Mouse (Mus musculus) hindbrain, embryonic 15.5 days (tissue): ENCODE data around the gene Mfsd14a. TPM values are rescaled to one million over a fixed set of nuclear protein-coding genes. Genes with fewer than 3 reads are reported as not detected.
"Not testable (repeated sequence)": the region's sequence is repeated elsewhere in the genome, so short reads cannot be mapped to it uniquely, and the experiment has no call there.

Experiments
- ATAC-seq: fragments of 200-750 bp; cut with Nextera tagmentation; 2 replicates; pipeline ENCODE4 v1.8.0; 2017; ENCODE audit warnings: low read depth, moderate number of reproducible peaks, moderate TSS enrichment; ENCODE audit not compliant: low FRiP score
- H3K27ac ChIP-seq: fragments of 300-500 bp; sonication (generic); replicated peaks from 2 replicates; pipeline ENCODE4 v1.5.1; 2015; ENCODE audit warnings: mild to moderate bottlenecking, inconsistent platforms
- H3K27me3 ChIP-seq: fragments of 300-500 bp; sonication (generic); 2 replicates; pipeline ENCODE4 v1.6.1; 2015; ENCODE audit warnings: control low read depth, inconsistent platforms
- H3K36me3 ChIP-seq: fragments of 300-500 bp; sonication (generic); 2 replicates; pipeline ENCODE4 v1.6.1; 2015; ENCODE audit warnings: control low read depth, inconsistent platforms
- H3K4me1 ChIP-seq: fragments of 300-500 bp; sonication (generic); replicated peaks from 2 replicates; pipeline ENCODE4 v1.6.1; 2015; ENCODE audit warnings: control low read depth, inconsistent platforms
- H3K4me2 ChIP-seq: fragments of 300-500 bp; sonication (generic); 2 replicates; pipeline ENCODE4 v1.6.1; 2015; ENCODE audit warnings: moderate library complexity, mild to moderate bottlenecking, inconsistent platforms
- H3K4me3 ChIP-seq: fragments of 300-500 bp; sonication (generic); 2 replicates; pipeline ENCODE4 v1.5.1; 2015; ENCODE audit warnings: mild to moderate bottlenecking, inconsistent platforms
- H3K9ac ChIP-seq: fragments of 300-500 bp; sonication (generic); 2 replicates; pipeline ENCODE4 v1.6.1; 2015; ENCODE audit warnings: inconsistent platforms
- H3K9me3 ChIP-seq: fragments of 300-500 bp; sonication (generic); 2 replicates; pipeline ENCODE4 v1.6.1; 2016; ENCODE audit warnings: control low read depth, inconsistent platforms
- WGBS: fragments of 180-500 bp; shearing (Covaris S2); methylation state at CpG from one replicate; pipeline ENCODE4 v1.1.7; 2015; 5-methylcytosine and 5-hydroxymethylcytosine counted together
- polyA plus RNA-seq: library from polyadenylated mRNA; unstranded; fragments of >200 nt; fragmentation: Nextera tagmentation; extraction: Ambion mirVana; gene quantifications from 2 replicates; pipeline ENCODE4 v1.2.1, GENCODE M21; 2015

The Mfsd14a gene
- polyA plus RNA-seq, 1 experiment from 2014 or later = 65.4 TPM

GRCm38 (mm10) chr3:116681160-116681559 lies 18.7 kb upstream of the Mfsd14a start, which contains the start of gene Gm43191:
Gene Gm43191, minus strand, starts transcription at chr3:116681260.
- Histone ChIP-seq H3K4me2 (no peak within 1 kb of the TSS), H3K9me3 (no peaks in the 10 kb centered on the region), H3K27me3 (no peaks in the 10 kb centered on the region), H3K36me3 (peaks cover 17% of the 10 kb centered on the region; the same call in 1 of the 2 replicates), H3K4me1 (no peaks in the 10 kb centered on the region), H3K9ac (no peak within 1 kb of the TSS), H3K27ac (no peak within 1 kb of the TSS), H3K4me3 (no peak within 1 kb of the TSS)
- no peak for ATAC-seq
- WGBS = 93% methylated on average over 1 of the region's 1 CpGs

- peaks cover 24% of the 10 kb centered on the region for H3K4me1 ChIP-seq
- not testable (repeated sequence) for H3K27ac ChIP-seq, H3K4me3 ChIP-seq, ATAC-seq, H3K9ac ChIP-seq, H3K36me3 ChIP-seq, H3K27me3 ChIP-seq, H3K4me2 ChIP-seq, H3K9me3 ChIP-seq
- 96% methylated on average over 9 of the region's 9 CpGs for WGBS
Measured at GRCm38 (mm10) chr3:116664281-116664680, 1.8 kb upstream of the Mfsd14a start.

GRCm38 (mm10) chr3:116661870-116662414 lies 535 bp downstream of the Mfsd14a start:
- Histone ChIP-seq H3K9ac (peak overlapping the region; percentile 95), H3K9me3 (no peaks in the 10 kb centered on the region), H3K4me1 (peaks cover 39% of the 10 kb centered on the region), H3K4me2 (peak overlapping the region; percentile 60), H3K27me3 (no peaks in the 10 kb centered on the region), H3K27ac (peak overlapping the region; percentile 95), H3K36me3 (no peaks in the 10 kb centered on the region), H3K4me3 (peak overlapping the region; percentile 92)
- peak; percentile 94 for ATAC-seq
- under 1% methylated on average over 64 of the region's 68 CpGs for WGBS

DNA sequence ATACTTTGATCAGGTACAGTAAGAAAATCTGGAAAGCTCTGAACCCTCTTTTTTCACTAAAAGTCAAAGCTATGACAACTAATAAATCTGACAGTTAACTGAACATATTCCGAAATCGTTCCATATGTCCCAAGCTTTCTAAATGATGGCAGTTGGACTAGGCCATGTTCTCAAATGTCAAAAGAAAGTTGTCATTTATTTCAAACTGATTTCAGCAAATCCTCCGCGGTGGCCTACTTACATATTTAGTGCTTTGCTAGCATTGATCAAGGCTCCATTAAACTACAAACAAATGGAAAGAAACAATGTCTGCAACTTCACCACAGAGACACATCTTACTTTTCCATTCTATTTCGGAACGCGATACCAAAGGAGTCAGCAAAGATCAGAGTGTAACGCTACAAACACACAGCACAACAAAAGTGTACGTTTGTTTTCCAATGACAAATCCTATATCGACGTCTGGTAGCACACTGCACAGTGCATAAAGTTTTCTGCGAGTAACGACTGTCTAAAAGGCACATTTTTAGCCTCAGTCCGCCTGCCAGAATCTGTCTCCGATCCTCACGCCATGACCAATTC lies 1.1 kb downstream of the Mfsd14a start:
- Histone ChIP-seq H3K36me3 (no peaks in the 10 kb centered on the region), H3K4me3 (peak overlapping the region; percentile 92), H3K27ac (peak overlapping the region; percentile 95), H3K27me3 (no peaks in the 10 kb centered on the region), H3K4me1 (peaks cover 44% of the 10 kb centered on the region), H3K4me2 (peak overlapping the region; percentile 60), H3K9me3 (no peaks in the 10 kb centered on the region), H3K9ac (peak overlapping the region; percentile 95)
- 7% methylated on average over 16 of the region's 16 CpGs for WGBS
- ATAC-seq = no peak

DNA sequence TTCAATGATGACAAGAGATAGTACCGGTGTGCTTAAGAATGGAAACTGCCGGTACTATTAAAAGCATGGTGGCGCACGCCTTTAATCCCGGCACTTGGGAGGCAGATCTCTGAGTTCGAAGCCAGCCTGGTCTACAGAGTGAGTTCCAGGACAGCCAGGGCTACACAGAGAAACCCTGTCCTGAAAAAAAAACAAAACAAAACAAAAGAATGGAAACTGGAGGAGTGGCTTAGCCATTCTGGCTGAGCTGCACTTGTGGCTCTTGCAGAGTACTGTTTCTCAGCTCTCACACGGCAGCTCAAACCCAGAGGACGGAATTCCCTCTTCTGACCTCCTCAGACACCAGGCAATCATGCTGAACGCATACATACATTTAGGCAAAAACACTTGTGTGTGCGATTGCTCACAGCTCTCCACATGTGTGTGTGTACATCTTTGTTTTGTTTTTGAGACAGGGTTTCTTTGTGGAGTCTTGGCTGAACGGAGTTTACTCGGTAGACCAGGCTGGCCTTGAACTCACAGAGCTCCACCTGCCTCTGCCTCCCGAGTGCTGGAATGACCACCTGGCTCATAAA lies 2.5 kb downstream of the Mfsd14a start:
- Histone ChIP-seq H3K4me2 (peak overlapping the region; percentile 60), H3K9ac (no peak overlapping the region), H3K36me3 (no peaks in the 10 kb centered on the region), H3K4me1 (peaks cover 44% of the 10 kb centered on the region), H3K27me3 (no peaks in the 10 kb centered on the region), H3K9me3 (no peaks in the 10 kb centered on the region), H3K4me3 (no peak overlapping the region), H3K27ac (no peak overlapping the region)
- no peak for ATAC-seq
- WGBS = 84% methylated on average over 13 of the region's 13 CpGs

DNA sequence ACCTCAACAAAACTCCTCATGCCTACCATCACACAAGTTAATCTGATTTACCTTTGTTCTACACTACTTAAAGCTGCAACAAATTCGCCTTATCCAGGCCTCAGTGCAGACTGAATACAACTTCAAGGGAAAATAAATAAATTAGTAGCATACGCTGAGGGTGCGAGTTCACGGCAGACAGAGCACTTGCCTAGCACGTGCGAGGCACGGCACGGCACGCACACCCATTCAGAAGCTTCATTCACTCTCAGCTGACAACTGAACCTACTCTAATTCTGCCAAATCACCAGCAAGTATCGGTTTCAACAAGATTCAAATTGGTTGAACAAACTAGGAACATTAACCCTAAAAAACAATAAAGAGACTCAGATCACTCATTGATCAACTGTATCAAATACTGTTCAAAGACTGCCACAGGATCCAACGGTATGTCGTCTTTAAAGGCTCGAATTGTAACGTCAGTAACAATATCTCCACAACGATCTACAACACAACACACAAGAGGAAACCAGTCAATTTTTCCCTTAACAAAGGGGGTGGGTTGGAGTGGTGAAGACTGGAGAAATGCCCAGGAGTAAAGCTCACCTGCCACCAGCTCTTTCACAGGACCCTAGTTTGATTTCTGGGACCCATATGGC lies 3.4 kb downstream of the Mfsd14a start:
- 72% methylated on average over 15 of the region's 15 CpGs for WGBS
- H3K9ac ChIP-seq = no peak overlapping the region
- no peak overlapping the region for H3K4me2 ChIP-seq
- no peaks in the 10 kb centered on the region for H3K9me3 ChIP-seq
- no peaks in the 10 kb centered on the region for H3K36me3 ChIP-seq
- no peak overlapping the region for H3K27ac ChIP-seq
- no peak overlapping the region for H3K4me3 ChIP-seq
- ATAC-seq = no peak
- H3K27me3 ChIP-seq = no peaks in the 10 kb centered on the region
- peaks cover 44% of the 10 kb centered on the region for H3K4me1 ChIP-seq

GRCm38 (mm10) chr3:116656184-116656965 lies 6.1 kb downstream of the Mfsd14a start:
- H3K9me3 ChIP-seq = no peaks in the 10 kb centered on the region
- peaks cover 54% of the 10 kb centered on the region for H3K4me1 ChIP-seq
- no peak for ATAC-seq
- no peak overlapping the region for H3K9ac ChIP-seq
- no peaks in the 10 kb centered on the region for H3K36me3 ChIP-seq
- no peak overlapping the region for H3K27ac ChIP-seq
- 71% methylated on average over 7 of the region's 7 CpGs for WGBS
- no peak overlapping the region for H3K4me3 ChIP-seq
- no peak overlapping the region for H3K4me2 ChIP-seq
- H3K27me3 ChIP-seq = no peaks in the 10 kb centered on the region

DNA sequence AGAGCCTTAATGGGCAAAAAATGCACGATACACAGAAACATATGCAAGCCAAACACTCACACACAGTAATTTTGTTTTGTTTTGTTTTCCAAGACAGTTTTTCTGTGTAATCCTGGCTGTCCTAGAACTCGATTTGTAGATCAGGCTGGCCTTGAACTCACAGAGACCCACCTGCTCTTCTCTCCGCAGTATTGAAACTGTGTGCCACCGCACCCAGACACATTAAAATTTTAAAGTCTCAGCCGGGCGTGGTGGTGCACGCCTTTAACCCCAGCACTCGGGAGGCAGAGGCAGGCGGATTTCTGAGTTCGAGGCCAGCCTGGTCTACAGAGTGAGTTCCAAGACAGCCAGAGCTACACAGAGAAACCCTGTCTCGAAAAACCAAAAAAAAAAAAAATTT lies 8.4 kb downstream of the Mfsd14a start:
- not testable (repeated sequence) for H3K4me2 ChIP-seq, H3K27me3 ChIP-seq, H3K36me3 ChIP-seq, H3K9ac ChIP-seq, H3K27ac ChIP-seq, ATAC-seq, H3K9me3 ChIP-seq, H3K4me3 ChIP-seq
- WGBS = 95% methylated on average over 11 of the region's 11 CpGs
- H3K4me1 ChIP-seq = peaks cover 30% of the 10 kb centered on the region

GRCm38 (mm10) chr3:116653278-116653945 lies 9.1 kb downstream of the Mfsd14a start:
- H3K4me1 ChIP-seq = peaks cover 27% of the 10 kb centered on the region
- no peak for ATAC-seq
- H3K9ac ChIP-seq = no peak overlapping the region
- H3K9me3 ChIP-seq = no peaks in the 10 kb centered on the region
- peaks cover 4% of the 10 kb centered on the region; the same call in 1 of the 2 replicates for H3K36me3 ChIP-seq
- H3K4me3 ChIP-seq = no peak overlapping the region
- H3K27me3 ChIP-seq = no peaks in the 10 kb centered on the region
- no peak overlapping the region for H3K4me2 ChIP-seq
- 69% methylated on average over 5 of the region's 5 CpGs for WGBS
- H3K27ac ChIP-seq = no peak overlapping the region

DNA sequence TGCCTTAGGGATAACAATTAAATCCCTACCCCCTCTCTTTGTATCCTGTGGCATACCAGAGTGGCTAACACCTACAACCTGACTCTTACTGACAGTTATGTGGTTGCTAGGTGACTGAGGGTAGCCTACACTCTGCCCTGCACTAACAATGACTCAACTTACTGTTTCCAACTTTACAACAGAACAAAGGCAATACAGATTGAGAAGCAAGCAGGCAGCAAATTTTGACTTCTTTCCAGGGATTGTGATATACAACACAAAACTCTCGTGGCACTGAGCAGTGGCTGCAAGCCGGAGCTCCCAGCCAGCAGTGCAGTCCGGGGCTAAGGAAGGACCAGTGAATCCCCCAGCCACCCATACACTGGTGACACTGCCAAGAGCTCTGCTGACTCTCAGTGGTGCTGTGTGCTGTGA lies 10.4 kb downstream of the Mfsd14a start:
- ATAC-seq = no peak
- Histone ChIP-seq H3K27ac (no peak overlapping the region), H3K36me3 (peaks cover 5% of the 10 kb centered on the region), H3K9me3 (no peaks in the 10 kb centered on the region), H3K27me3 (no peaks in the 10 kb centered on the region), H3K4me1 (peaks cover 19% of the 10 kb centered on the region; the same call in 1 of the 2 replicates), H3K4me3 (no peak overlapping the region), H3K9ac (no peak overlapping the region), H3K4me2 (no peak overlapping the region)
- 49% methylated on average over 3 of the region's 3 CpGs for WGBS

DNA sequence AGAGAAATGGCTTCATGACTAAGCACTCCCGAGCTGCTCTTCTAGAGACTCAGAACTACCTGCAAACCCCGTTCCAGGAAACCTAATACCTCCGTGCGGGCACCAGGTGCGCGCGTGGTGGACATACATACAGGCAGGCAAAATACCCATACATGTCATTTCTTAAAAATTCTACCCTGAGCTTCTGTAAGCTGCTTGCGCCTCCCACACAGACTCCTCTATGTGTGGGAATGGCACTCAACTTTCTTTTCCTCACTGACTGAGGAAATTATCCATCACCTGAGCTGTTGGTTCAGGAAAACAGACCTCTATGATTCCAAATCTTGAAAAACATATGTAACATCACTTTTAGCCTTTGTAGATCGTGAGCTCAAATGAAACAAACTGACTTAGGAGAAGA lies 11.8 kb downstream of the Mfsd14a start:
- no peaks in the 10 kb centered on the region for H3K9me3 ChIP-seq
- H3K4me1 ChIP-seq = peaks cover 13% of the 10 kb centered on the region; the same call in 1 of the 2 replicates
- no peak overlapping the region for H3K27ac ChIP-seq
- no peak overlapping the region for H3K9ac ChIP-seq
- ATAC-seq = no peak
- no peak overlapping the region for H3K4me3 ChIP-seq
- H3K36me3 ChIP-seq = peaks cover 16% of the 10 kb centered on the region
- H3K4me2 ChIP-seq = no peak overlapping the region
- H3K27me3 ChIP-seq = no peaks in the 10 kb centered on the region
- 97% methylated on average over 9 of the region's 9 CpGs for WGBS
